Comparison of ENCODE assay signal across 8 mouse cellular contexts in genomic region chr5:116023251-116023661, GRCm38 (mm10). TPM values are rescaled to one million over a fixed set of nuclear protein-coding genes. Genes with fewer than 3 reads are reported as not detected.
DNase-seq lines count a peak whose midpoint lies in the region; ATAC-seq and TF ChIP-seq lines count a peak whose summit lies in the region.

No protein-coding gene starts in this region.

- TF ChIP-seq POLR2A in cerebellum, adult 2 months (IDR thresholded peaks at IDR 0.05; ENCODE audit: borderline replicate concordance, insufficient read depth, low read length) = no peak

- H3K4me1 ChIP-seq in cerebellum, adult 2 months (ENCODE audit: control insufficient read depth, insufficient read depth, low read length) = no peaks in the 10 kb centered on the region
- peaks cover 4% of the 10 kb centered on the region; the same call in 1 of the 2 replicates for H3K4me1 ChIP-seq in embryonic facial prominence, embryonic 14.5 days (ENCODE audit: control insufficient read depth, insufficient read depth, low read length)
- peaks cover 85% of the 10 kb centered on the region for H3K4me1 ChIP-seq in liver, embryonic 13.5 days (replicated peaks)

- ATAC-seq in embryonic facial prominence, embryonic 14.5 days (ENCODE audit: low read depth) = no peak
- ATAC-seq in liver, embryonic 13.5 days (ENCODE audit: low read depth) = no peak

- H3K4me3 ChIP-seq in cerebellum, adult 2 months (replicated peaks; ENCODE audit: insufficient read depth, low read depth, low read length) = peak overlapping the region; percentile 57
- peak overlapping the region; percentile 89 for H3K4me3 ChIP-seq in embryonic facial prominence, embryonic 14.5 days (ENCODE audit: low read depth, low read length)
- peak overlapping the region; percentile 84 for H3K4me3 ChIP-seq in liver, embryonic 13.5 days (replicated peaks)

- H3K27ac ChIP-seq in cerebellum, adult 2 months (ENCODE audit: insufficient read depth, low read length) = no peak overlapping the region
- peak overlapping the region; percentile 86; the same call in 1 of the 2 replicates for H3K27ac ChIP-seq in embryonic facial prominence, embryonic 14.5 days (replicated peaks; ENCODE audit: low read depth, low read length)
- peak overlapping the region; percentile 96 for H3K27ac ChIP-seq in liver, embryonic 13.5 days

- peak overlapping the region; percentile 93 for H3K4me2 ChIP-seq in embryonic facial prominence, embryonic 14.5 days (ENCODE audit: low read depth, low read length)
- H3K4me2 ChIP-seq in liver, embryonic 13.5 days = peak overlapping the region; percentile 93

- H3K9ac ChIP-seq in embryonic facial prominence, embryonic 14.5 days (ENCODE audit: low read depth, low read length) = peak overlapping the region; percentile 84
- H3K9ac ChIP-seq in liver, embryonic 13.5 days = peak overlapping the region; percentile 94

- peaks cover 40% of the 10 kb centered on the region for H3K36me3 ChIP-seq in embryonic facial prominence, embryonic 14.5 days (ENCODE audit: control insufficient read depth, insufficient read depth, low read length)
- H3K36me3 ChIP-seq in liver, embryonic 13.5 days = peaks cover 46% of the 10 kb centered on the region

- TF ChIP-seq CTCF in cerebellum, adult 2 months (IDR thresholded peaks at IDR 0.05; ENCODE audit: borderline replicate concordance, insufficient read depth, low read depth, low read length) = no peak

- no peaks in the 10 kb centered on the region for H3K27me3 ChIP-seq in cerebellum, adult 2 months (ENCODE audit: control insufficient read depth, insufficient read depth, low read length)
- no peaks in the 10 kb centered on the region for H3K27me3 ChIP-seq in embryonic facial prominence, embryonic 14.5 days (replicated peaks; ENCODE audit: control insufficient read depth, insufficient read depth, low read length)
- H3K27me3 ChIP-seq in liver, embryonic 13.5 days = no peaks in the 10 kb centered on the region

- no peak for DNase-seq in cerebellum, adult 2 months
- no peak for DNase-seq in cerebellum, postnatal 36 days
- peak; percentile 59 for DNase-seq in 3T3-L1 (ENCODE audit: low read depth, low spot score)
- DNase-seq in embryonic facial prominence, embryonic 14.5 days (ENCODE audit: low spot score) = no peak
- DNase-seq in kidney, adult 18-20 months = peak; percentile 65
- DNase-seq in liver, embryonic 13.5 days = no peak
- DNase-seq in right cerebral cortex, postnatal 4 days = peak; percentile 31
- DNase-seq in ovary, adult 18-20 months (ENCODE audit: low spot score) = no peak

- no peaks in the 10 kb centered on the region for H3K9me3 ChIP-seq in embryonic facial prominence, embryonic 14.5 days (ENCODE audit: control insufficient read depth, low read length)
- H3K9me3 ChIP-seq in liver, embryonic 13.5 days (replicated peaks) = no peaks in the 10 kb centered on the region

- WGBS in cerebellum, adult 2 months = 4% methylated on average over 8 of the region's 8 CpGs
- WGBS in embryonic facial prominence, embryonic 14.5 days = 8% methylated on average over 8 of the region's 8 CpGs
- 6% methylated on average over 8 of the region's 8 CpGs for WGBS in liver, embryonic 13.5 days (ENCODE audit: insufficient replicate concordance)

RNA-seq across cellular contexts. Expression of gene Prkab1, which starts 1.1 kb away (rescaled TPM):
- polyA plus RNA-seq in cerebellum, adult 2 months (2012; rRNA removed) = 39.6 and 43.8 TPM in 2 replicates
- polyA plus RNA-seq in embryonic facial prominence, embryonic 14.5 days (2014; fragmentation: Nextera tagmentation; extraction: Ambion mirVana) = 49.9 and 61.4 TPM in 2 replicates
- polyA plus RNA-seq in liver, embryonic 13.5 days (2015; fragmentation: Nextera tagmentation; extraction: Ambion mirVana) = 76.1 and 81.9 TPM in 2 replicates

RNA-seq across cellular contexts. Expression of gene Tmem233, which starts 59.8 kb away (rescaled TPM):
- not detected in 2 replicates for polyA plus RNA-seq in cerebellum, adult 2 months (2012; rRNA removed)
- polyA plus RNA-seq in embryonic facial prominence, embryonic 14.5 days (2014; fragmentation: Nextera tagmentation; extraction: Ambion mirVana) = 0.10 and 0.26 TPM in 2 replicates
- not detected in 2 replicates for polyA plus RNA-seq in liver, embryonic 13.5 days (2015; fragmentation: Nextera tagmentation; extraction: Ambion mirVana)

Comparison
In these comparisons a context has a peak if more than half of its experiments do, and no peak if none do; other contexts are left out.
1. DNase-seq: peak in 3T3-L1 (single experiment), kidney, adult 18-20 months (single experiment) and right cerebral cortex, postnatal 4 days (single experiment); none in cerebellum, adult 2 months (0 of 2), cerebellum, postnatal 36 days (0 of 2), embryonic facial prominence, embryonic 14.5 days (single experiment), liver, embryonic 13.5 days (single experiment) and ovary, adult 18-20 months (single experiment).
2. Peak in every context shown above with its lines, with median percentiles within 50 percentile points of each other: H3K4me3 ChIP-seq.